Mouse (Mus musculus) megakaryocyte, embryonic 14.5 days (primary cell): Measurements from ENCODE around the gene Large1.

Experiments
- FLI1 ChIP-seq: IDR thresholded peaks from 2 replicates; pipeline ENCODE4 v1.6.1; 2012; ENCODE audit warnings: low read length, inconsistent platforms, mixed read lengths
- GATA1 ChIP-seq: IDR thresholded peaks from 3 replicates; pipeline ENCODE4 v1.6.1; 2012; ENCODE audit warnings: mixed read lengths, low read length, inconsistent platforms, borderline replicate concordance

GRCm38 (mm10) chr8:73233358-73234041, 119.8 kb downstream of the Large1 start:
- TF ChIP-seq GATA1 (no peak), FLI1 (no peak)
